Mouse (Mus musculus) megakaryocyte, embryonic 14.5 days (primary cell): Measurements from ENCODE around the gene Mn1.

Experiments
- FLI1 ChIP-seq: IDR thresholded peaks from 2 replicates; pipeline ENCODE4 v1.6.1; 2012; ENCODE audit warnings: low read length, inconsistent platforms, mixed read lengths
- GATA1 ChIP-seq: IDR thresholded peaks from 3 replicates; pipeline ENCODE4 v1.6.1; 2012; ENCODE audit warnings: mixed read lengths, low read length, inconsistent platforms, borderline replicate concordance

- TF ChIP-seq GATA1 (no peak), FLI1 (no peak)
Observed at GRCm38 (mm10) chr5:111396199-111396598, 21.0 kb upstream of the Mn1 start.
